Mouse (Mus musculus) erythroblast, embryonic 14.5 days (primary cell): Measurements from ENCODE around the gene Pi4ka. TPM values are rescaled to one million over a fixed set of nuclear protein-coding genes. Genes with fewer than 3 reads are reported as not detected.

Experiments
- H3K27me3 ChIP-seq: 2 replicates; pipeline ENCODE4 v1.6.1; 2012; ENCODE audit warnings: inconsistent platforms; ENCODE audit not compliant: control insufficient read depth
- H3K36me3 ChIP-seq: 2 replicates; pipeline ENCODE4 v1.6.1; 2012; ENCODE audit warnings: mild to moderate bottlenecking, inconsistent platforms; ENCODE audit not compliant: control insufficient read depth
- H3K4me1 ChIP-seq: 2 replicates; pipeline ENCODE4 v1.6.1; 2012; ENCODE audit warnings: inconsistent platforms; ENCODE audit not compliant: control insufficient read depth
- H3K4me3 ChIP-seq: replicated peaks from 2 replicates; pipeline ENCODE3; 2012; ENCODE audit warnings: moderate library complexity, mild to moderate bottlenecking, inconsistent platforms
- H3K9me3 ChIP-seq: 2 replicates; pipeline ENCODE4 v1.6.1; 2012; ENCODE audit warnings: low read length, inconsistent platforms, mixed read lengths; ENCODE audit not compliant: control insufficient read depth
- GATA1 ChIP-seq: IDR thresholded peaks from 2 replicates; pipeline ENCODE4 v1.6.1; 2012; ENCODE audit warnings: low read length, inconsistent platforms, mixed read lengths
- TAL1 ChIP-seq: IDR thresholded peaks from 3 replicates; pipeline ENCODE4 v1.6.1; 2012; ENCODE audit warnings: low read length, inconsistent platforms, mixed read lengths
- polyA plus RNA-seq: library from polyadenylated mRNA; stranded (reverse); fragments of >175 nt; gene quantifications from 2 replicates; pipeline ENCODE4 v1.2.3, GENCODE M21; 2012

The Pi4ka gene
- polyA plus RNA-seq, 1 experiment = 0.79 TPM

GRCm38 (mm10) chr16:17321481-17321880, 84.6 kb downstream of the Pi4ka start:
- no peaks in the 10 kb centered on the region for H3K27me3 ChIP-seq
- TF ChIP-seq GATA1 (no peak), TAL1 (no peak)
- H3K4me3 ChIP-seq = no peak overlapping the region
- H3K9me3 ChIP-seq = no peaks in the 10 kb centered on the region
- H3K36me3 ChIP-seq = peaks cover 47% of the 10 kb centered on the region
- H3K4me1 ChIP-seq = no peaks in the 10 kb centered on the region

GRCm38 (mm10) chr16:17316554-17316953, 89.6 kb downstream of the Pi4ka start:
- Histone ChIP-seq H3K36me3 (peaks cover 51% of the 10 kb centered on the region), H3K4me3 (no peak overlapping the region), H3K27me3 (no peaks in the 10 kb centered on the region), H3K9me3 (no peaks in the 10 kb centered on the region), H3K4me1 (no peaks in the 10 kb centered on the region)
- TF ChIP-seq TAL1 (no peak), GATA1 (no peak)

- TF ChIP-seq TAL1 (no peak), GATA1 (no peak)
- H3K4me3 ChIP-seq = no peak overlapping the region
- H3K4me1 ChIP-seq = no peaks in the 10 kb centered on the region
- peaks cover 63% of the 10 kb centered on the region for H3K36me3 ChIP-seq
- no peaks in the 10 kb centered on the region for H3K9me3 ChIP-seq
- no peaks in the 10 kb centered on the region for H3K27me3 ChIP-seq
Observed at GRCm38 (mm10) chr16:17312531-17312930, 93.6 kb downstream of the Pi4ka start.

- Histone ChIP-seq H3K4me3 (no peak overlapping the region), H3K9me3 (no peaks in the 10 kb centered on the region), H3K4me1 (no peaks in the 10 kb centered on the region), H3K27me3 (no peaks in the 10 kb centered on the region), H3K36me3 (peaks cover 66% of the 10 kb centered on the region)
- TF ChIP-seq GATA1 (no peak), TAL1 (no peak)
Observed at GRCm38 (mm10) chr16:17309036-17309435, 97.1 kb downstream of the Pi4ka start.

- Histone ChIP-seq H3K4me3 (no peak overlapping the region), H3K36me3 (peaks cover 69% of the 10 kb centered on the region), H3K27me3 (no peaks in the 10 kb centered on the region), H3K4me1 (no peaks in the 10 kb centered on the region), H3K9me3 (no peaks in the 10 kb centered on the region)
- no peak for TF ChIP-seq GATA1
- TF ChIP-seq TAL1 = no peak
Observed at GRCm38 (mm10) chr16:17307461-17307860, 98.7 kb downstream of the Pi4ka start.

- Histone ChIP-seq H3K4me1 (no peaks in the 10 kb centered on the region; the same call in 1 of the 2 replicates), H3K36me3 (peaks cover 80% of the 10 kb centered on the region), H3K27me3 (no peaks in the 10 kb centered on the region), H3K4me3 (no peak overlapping the region), H3K9me3 (no peaks in the 10 kb centered on the region)
- TF ChIP-seq GATA1 = no peak
- no peak for TF ChIP-seq TAL1
Observed at GRCm38 (mm10) chr16:17303521-17304245, 102.4 kb downstream of the Pi4ka start.

- H3K36me3 ChIP-seq = peaks cover 80% of the 10 kb centered on the region
- H3K4me1 ChIP-seq = no peaks in the 10 kb centered on the region; the same call in 1 of the 2 replicates
- no peaks in the 10 kb centered on the region for H3K27me3 ChIP-seq
- no peak overlapping the region for H3K4me3 ChIP-seq
- TF ChIP-seq GATA1 (no peak), TAL1 (no peak)
- H3K9me3 ChIP-seq = no peaks in the 10 kb centered on the region
Observed at GRCm38 (mm10) chr16:17300818-17301217, 105.3 kb downstream of the Pi4ka start.

- H3K36me3 ChIP-seq = peaks cover 72% of the 10 kb centered on the region
- no peak for TF ChIP-seq TAL1
- TF ChIP-seq GATA1 = no peak
- no peak overlapping the region for H3K4me3 ChIP-seq
- H3K9me3 ChIP-seq = no peaks in the 10 kb centered on the region
- H3K4me1 ChIP-seq = no peaks in the 10 kb centered on the region
- no peaks in the 10 kb centered on the region for H3K27me3 ChIP-seq
Observed at GRCm38 (mm10) chr16:17292751-17293150, 113.4 kb downstream of the Pi4ka start.

- Histone ChIP-seq H3K36me3 (peaks cover 66% of the 10 kb centered on the region), H3K4me3 (no peak overlapping the region), H3K27me3 (no peaks in the 10 kb centered on the region), H3K9me3 (no peaks in the 10 kb centered on the region), H3K4me1 (no peaks in the 10 kb centered on the region)
- no peak for TF ChIP-seq TAL1
- TF ChIP-seq GATA1 = no peak
Observed at GRCm38 (mm10) chr16:17291016-17291415, 115.1 kb downstream of the Pi4ka start.

GRCm38 (mm10) chr16:17287103-17287502, 119.0 kb downstream of the Pi4ka start:
- H3K27me3 ChIP-seq = no peaks in the 10 kb centered on the region
- H3K9me3 ChIP-seq = no peaks in the 10 kb centered on the region
- H3K36me3 ChIP-seq = peaks cover 72% of the 10 kb centered on the region
- TF ChIP-seq TAL1 = no peak
- TF ChIP-seq GATA1 = no peak
- peaks cover under 1% of the 10 kb centered on the region; the same call in 1 of the 2 replicates for H3K4me1 ChIP-seq
- no peak overlapping the region for H3K4me3 ChIP-seq
